Mouse (Mus musculus): ENCODE results near the gene Fgd6.

GRCm38 (mm10) chr10:94124376-94124775 lies 88.6 kb downstream of the Fgd6 start:
- TF ChIP-seq POLR2A (IDR thresholded peaks at IDR 0.05; ENCODE audit: low read depth, low read length), result no peak
- no peak for TF ChIP-seq CTCF (IDR thresholded peaks at IDR 0.05; ENCODE audit: extremely low read depth, insufficient read depth, insufficient read length, insufficient replicate concordance)

Data from spleen, adult 2 months (tissue).